Mouse (Mus musculus): ENCODE measurements around the gene Serinc2.

- TF ChIP-seq EP300 (IDR thresholded peaks at IDR 0.05; ENCODE audit: low read depth) (no peak), CTCF (IDR thresholded peaks at IDR 0.05; ENCODE audit: low read depth) (no peak)
These were observed 3.9 kb upstream of the Serinc2 start for GRCm38 (mm10) chr4:130282856-130283255.
